Comparison of ENCODE assay signal across 9 mouse cellular contexts in the genomic region with DNA sequence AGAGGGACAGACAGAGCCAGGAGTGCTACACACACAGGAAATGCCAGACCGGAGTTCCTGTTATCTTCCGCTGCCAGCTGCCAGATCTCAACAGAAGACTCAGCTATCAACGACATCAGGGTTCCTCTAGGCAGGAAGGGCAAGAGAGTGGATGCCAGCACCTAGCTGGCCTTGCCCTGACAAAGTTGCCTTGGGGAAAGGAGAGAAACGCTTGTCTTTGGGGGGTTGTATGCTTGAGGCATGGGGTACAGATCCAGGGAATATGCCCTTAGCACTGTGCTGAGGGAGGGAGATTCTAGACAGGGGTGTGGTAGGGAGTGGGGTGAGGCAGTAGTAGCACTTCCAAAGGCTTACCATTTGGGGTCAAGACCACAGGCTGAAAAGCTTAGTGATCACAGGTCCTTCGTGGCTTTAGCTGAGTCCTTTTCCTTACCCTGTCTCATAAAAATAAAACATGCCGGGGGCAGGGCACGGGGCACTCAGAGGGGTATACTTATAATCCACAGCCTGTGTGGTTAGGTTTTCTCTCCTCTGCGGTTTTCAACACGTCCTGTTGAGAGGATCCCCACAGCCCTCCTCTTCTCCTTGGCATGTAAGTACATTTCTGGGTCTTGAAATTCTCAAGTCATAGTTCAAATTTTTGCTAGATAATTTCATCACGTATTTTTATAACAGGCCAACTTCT. TPM values are rescaled to one million over a fixed set of nuclear protein-coding genes. Genes with fewer than 3 reads are reported as not detected.
DNase-seq lines count a peak whose midpoint lies in the region; ATAC-seq and TF ChIP-seq lines count a peak whose summit lies in the region.
"Had no signal": no experiment of that assay in that cellular context is flagged by ENCODE, and none has a peak within 500 bp of the region (broad histone marks: within the 10 kb centered on the region; RNA-seq: fewer than 3 reads in every experiment).

No protein-coding gene starts in this region.

- H3K4me1 ChIP-seq in brown adipose tissue, adult 24 weeks (ENCODE audit: control insufficient read depth, insufficient read depth, insufficient read length, low read length), result peaks cover 13% of the 10 kb centered on the region
- peaks cover 11% of the 10 kb centered on the region for H3K4me1 ChIP-seq in liver, adult 2 months (ENCODE audit: control insufficient read depth, insufficient read depth, low read length)
- H3K4me1 ChIP-seq in small intestine, adult 2 months (ENCODE audit: control insufficient read depth, insufficient read depth, insufficient read length, low read length), result peaks cover 15% of the 10 kb centered on the region
- H3K4me1 ChIP-seq in forebrain, embryonic 11.5 days (replicated peaks; ENCODE audit: control insufficient read depth, insufficient read depth, low read length), result peaks cover 8% of the 10 kb centered on the region

- H3K9ac ChIP-seq in liver, adult 2 months (ENCODE audit: low read depth, low read length), result no peak overlapping the region
- H3K9ac ChIP-seq in forebrain, embryonic 11.5 days (ENCODE audit: low read length), result no peak overlapping the region

- TF ChIP-seq CTCF in liver, adult 2 months (IDR thresholded peaks at IDR 0.05; ENCODE audit: low read depth, low read length), result no peak
- no peak for TF ChIP-seq CTCF in small intestine, adult 2 months (IDR thresholded peaks at IDR 0.05; ENCODE audit: extremely low read depth, insufficient read length, insufficient replicate concordance, low read depth, low read length)

- no peaks in the 10 kb centered on the region for H3K36me3 ChIP-seq in liver, adult 2 months (ENCODE audit: control insufficient read depth, insufficient read depth, low read length)
- H3K36me3 ChIP-seq in small intestine, adult 2 months (ENCODE audit: control insufficient read depth, insufficient read depth, low read length), result 0 out of 2 replicates have a peak, but pooled peaks cover 2% of the 10 kb centered on the region
- H3K36me3 ChIP-seq in forebrain, embryonic 11.5 days (ENCODE audit: control insufficient read depth, insufficient read depth, low read length), result no peaks in the 10 kb centered on the region
- H3K36me3 ChIP-seq: limb, embryonic 12.5 days had no signal

- no peak overlapping the region for H3K4me2 ChIP-seq in forebrain, embryonic 11.5 days (ENCODE audit: low read depth, low read length, severe bottlenecking)

- no peaks in the 10 kb centered on the region for H3K27me3 ChIP-seq in liver, adult 2 months (ENCODE audit: control insufficient read depth, insufficient read depth, low read length)
- H3K27me3 ChIP-seq in small intestine, adult 2 months (ENCODE audit: control insufficient read depth, insufficient read depth, low read length), result no peaks in the 10 kb centered on the region
- H3K27me3 ChIP-seq in forebrain, embryonic 11.5 days (ENCODE audit: control insufficient read depth, insufficient read depth, low read length), result no peaks in the 10 kb centered on the region
- H3K27me3 ChIP-seq: limb, embryonic 12.5 days had no signal

- intact Hi-C loops in heart, postnatal 25 days (cut with DNase I), result loop anchor here (5.0 kb wide), 1 partner anchor 102 kb away; a partner anchor contains a TSS

- no peak for TF ChIP-seq POLR2A in liver, adult 2 months (IDR thresholded peaks at IDR 0.05; ENCODE audit: extremely low read depth, insufficient read depth, low read length)
- TF ChIP-seq POLR2A in small intestine, adult 2 months (IDR thresholded peaks at IDR 0.05; ENCODE audit: low read depth, low read length), result no peak

- DNase-seq in heart, adult 11 months, result peak; percentile 93
- no peak for DNase-seq in heart, postnatal 25 days (ENCODE audit: low spot score)
- DNase-seq in liver, adult 2 months (ENCODE audit: extremely low read depth, low read depth, low spot score), result no peak
- DNase-seq in yolk sac, embryonic 10.5 days (ENCODE audit: low spot score), result no peak
- no peak for DNase-seq in embryo, embryonic 10 days (ENCODE audit: low spot score)
- DNase-seq in forebrain, embryonic 11.5 days (ENCODE audit: low spot score), result no peak

- no peak for ATAC-seq in forebrain, embryonic 11.5 days (replicated peaks; ENCODE audit: low FRiP score)

- H3K9me3 ChIP-seq in forebrain, embryonic 11.5 days (ENCODE audit: control insufficient read depth, low read length), result no peaks in the 10 kb centered on the region
- H3K9me3 ChIP-seq: limb, embryonic 12.5 days had no signal

- whole genome bisulfite sequencing in liver, adult 2 months, result 75% methylated on average over 10 of the region's 10 CpGs
- WGBS in small intestine, adult 2 months, result 51% methylated on average over 10 of the region's 10 CpGs
- WGBS in forebrain, embryonic 11.5 days, result 66% methylated on average over 10 of the region's 10 CpGs

- H3K79me2 ChIP-seq in liver, adult 2 months (ENCODE audit: control insufficient read depth, insufficient read depth, low read length), result peaks cover 7% of the 10 kb centered on the region; the same call in 1 of the 2 replicates

- H3K4me3 ChIP-seq in brown adipose tissue, adult 24 weeks (ENCODE audit: insufficient read depth, low read depth, low read length), result 0 out of 2 replicates have a peak overlapping the region, but pooled peaks have one; percentile 57
- no peak overlapping the region for H3K4me3 ChIP-seq in liver, adult 2 months (ENCODE audit: insufficient read depth, low read depth, low read length)
- no peak overlapping the region for H3K4me3 ChIP-seq in small intestine, adult 2 months (ENCODE audit: low read depth, low read length)
- H3K4me3 ChIP-seq in forebrain, embryonic 11.5 days (ENCODE audit: low read depth, low read length), result no peak overlapping the region

- H3K27ac ChIP-seq in brown adipose tissue, adult 24 weeks (replicated peaks; ENCODE audit: low read depth, low read length), result peak overlapping the region; percentile 60
- peak overlapping the region; percentile 52 for H3K27ac ChIP-seq in liver, adult 2 months (replicated peaks; ENCODE audit: insufficient read depth, low read depth, low read length)
- H3K27ac ChIP-seq in small intestine, adult 2 months (ENCODE audit: insufficient read depth, low read depth, low read length), result peak overlapping the region; percentile 77
- no peak overlapping the region for H3K27ac ChIP-seq in forebrain, embryonic 11.5 days (ENCODE audit: low read depth, low read length)

RNA-seq across cellular contexts. Expression of a gene that starts 1.1 kb away (rescaled TPM):
- total RNA-seq in heart, postnatal 25 days (2021), result 100 to 1,000 TPM; 153 to 157 TPM
- polyA plus RNA-seq in brown adipose tissue, adult 24 weeks (2012; ENCODE audit: insufficient read depth, insufficient read length, missing spikeins), result 15.4 and 22.0 TPM in 2 replicates
- total RNA-seq in liver, adult 2 months (2014; rRNA removed), result 8.2 and 10.4 TPM in 2 replicates
- polyA plus RNA-seq in liver, adult 2 months (2012; rRNA removed), result 7.3 TPM in 2 replicates
- 48.9 and 162 TPM in 2 replicates for polyA plus RNA-seq in small intestine, adult 2 months (2012; rRNA removed)
- 28.8 and 31.6 TPM in 2 replicates for polyA plus RNA-seq in forebrain, embryonic 11.5 days (2014; fragmentation: Nextera tagmentation; extraction: Ambion mirVana)

RNA-seq across cellular contexts. Expression of a gene that starts 51.9 kb away (rescaled TPM):
- 10 to 100 TPM; 65.5 to 74.3 TPM for total RNA-seq in heart, postnatal 25 days (2021)
- 71.4 and 79.6 TPM in 2 replicates for polyA plus RNA-seq in brown adipose tissue, adult 24 weeks (2012; ENCODE audit: insufficient read depth, insufficient read length, missing spikeins)
- 3.0 and 3.4 TPM in 2 replicates for total RNA-seq in liver, adult 2 months (2014; rRNA removed)
- 4.9 and 6.2 TPM in 2 replicates for polyA plus RNA-seq in liver, adult 2 months (2012; rRNA removed)
- polyA plus RNA-seq in small intestine, adult 2 months (2012; rRNA removed), result 18.4 and 20.0 TPM in 2 replicates
- 36.4 and 42.4 TPM in 2 replicates for polyA plus RNA-seq in forebrain, embryonic 11.5 days (2014; fragmentation: Nextera tagmentation; extraction: Ambion mirVana)
